Mouse (Mus musculus) kidney, embryonic 14.5 days (tissue): ENCODE results near the gene Fastkd5. TPM values are rescaled to one million over a fixed set of nuclear protein-coding genes. Genes with fewer than 3 reads are reported as not detected.
"Not testable (repeated sequence)": the region's sequence is repeated elsewhere in the genome, so short reads cannot be mapped to it uniquely, and the experiment has no call there.

Source experiments
- ATAC-seq: fragments of 200-750 bp; cut with Nextera tagmentation; 2 replicates; pipeline ENCODE4 v1.8.0; 2017; ENCODE audit warnings: moderate number of reproducible peaks, mild to moderate bottlenecking, moderate TSS enrichment, moderate library complexity; ENCODE audit not compliant: low FRiP score, low TSS enrichment
- H3K27ac ChIP-seq: fragments of 300-500 bp; sonication (generic); 2 replicates; pipeline ENCODE4 v1.5.1; 2014; ENCODE audit warnings: low read depth, mild to moderate bottlenecking, low read length, moderate library complexity, mixed read lengths
- H3K27me3 ChIP-seq: fragments of 300-500 bp; sonication (generic); 2 replicates; pipeline ENCODE4 v1.6.1; 2014; ENCODE audit warnings: mild to moderate bottlenecking, low read length; ENCODE audit not compliant: control insufficient read depth, insufficient read depth
- H3K36me3 ChIP-seq: fragments of 300-500 bp; sonication (generic); 2 replicates; pipeline ENCODE4 v1.6.1; 2014; ENCODE audit warnings: low read length, mixed read lengths; ENCODE audit not compliant: control insufficient read depth, insufficient read depth
- H3K4me1 ChIP-seq: fragments of 300-500 bp; sonication (generic); 2 replicates; pipeline ENCODE4 v1.6.1; 2014; ENCODE audit warnings: low read length, mixed read lengths; ENCODE audit not compliant: control insufficient read depth, insufficient read depth
- H3K4me2 ChIP-seq: fragments of 300-500 bp; sonication (generic); replicated peaks from 2 replicates; pipeline ENCODE4 v1.6.1; 2014; ENCODE audit warnings: low read depth, mild to moderate bottlenecking, low read length
- H3K4me3 ChIP-seq: fragments of 300-500 bp; sonication (generic); 2 replicates; pipeline ENCODE4 v1.5.1; 2014; ENCODE audit warnings: mild to moderate bottlenecking, low read length
- H3K9ac ChIP-seq: fragments of 300-500 bp; sonication (generic); 2 replicates; pipeline ENCODE4 v1.6.1; 2014; ENCODE audit warnings: low read depth, mild to moderate bottlenecking, low read length, moderate library complexity
- H3K9me3 ChIP-seq: fragments of 300-500 bp; sonication (generic); 2 replicates; pipeline ENCODE4 v1.6.1; 2016; ENCODE audit warnings: low read length; ENCODE audit not compliant: control insufficient read depth
- WGBS: fragments of 180-500 bp; shearing (Covaris S2); extraction: QIAGEN DNeasy Blood & Tissue Kit; methylation state at CpG from one replicate; pipeline ENCODE4 v1.1.7; 2014; 5-methylcytosine and 5-hydroxymethylcytosine counted together
- polyA plus RNA-seq: library from polyadenylated mRNA; unstranded; fragments of >200 nt; fragmentation: Nextera tagmentation; extraction: Ambion mirVana; gene quantifications from 2 replicates; pipeline ENCODE4 v1.2.1, GENCODE M21; 2014

Gene Fastkd5
- polyA plus RNA-seq, 1 experiment from 2014 or later: 22.5 TPM

GRCm38 (mm10) chr2:130655660-130656339, 26.0 kb upstream of the Fastkd5 start:
- H3K9ac ChIP-seq: no peak overlapping the region
- no peaks in the 10 kb centered on the region for H3K4me1 ChIP-seq
- H3K4me3 ChIP-seq: no peak overlapping the region
- H3K9me3 ChIP-seq: no peaks in the 10 kb centered on the region
- no peak overlapping the region for H3K4me2 ChIP-seq
- H3K27ac ChIP-seq: no peak overlapping the region
- ATAC-seq: no peak
- no peaks in the 10 kb centered on the region for H3K27me3 ChIP-seq
- WGBS: 90% methylated on average over 6 of the region's 6 CpGs
- peaks cover 71% of the 10 kb centered on the region for H3K36me3 ChIP-seq

GRCm38 (mm10) chr2:130653760-130654159, 23.9 kb upstream of the Fastkd5 start:
- H3K9me3 ChIP-seq: no peaks in the 10 kb centered on the region
- H3K27ac ChIP-seq: no peak overlapping the region
- H3K9ac ChIP-seq: no peak overlapping the region
- H3K4me1 ChIP-seq: no peaks in the 10 kb centered on the region
- WGBS: 86% methylated on average over 1 of the region's 1 CpGs
- H3K27me3 ChIP-seq: no peaks in the 10 kb centered on the region
- H3K4me2 ChIP-seq: no peak overlapping the region
- no peak overlapping the region for H3K4me3 ChIP-seq
- H3K36me3 ChIP-seq: peaks cover 57% of the 10 kb centered on the region
- ATAC-seq: no peak

GRCm38 (mm10) chr2:130653303-130653702, 23.5 kb upstream of the Fastkd5 start:
- H3K9me3 ChIP-seq: no peaks in the 10 kb centered on the region
- no peak overlapping the region for H3K4me3 ChIP-seq
- no peak for ATAC-seq
- no peaks in the 10 kb centered on the region for H3K4me1 ChIP-seq
- peaks cover 54% of the 10 kb centered on the region for H3K36me3 ChIP-seq
- H3K4me2 ChIP-seq: no peak overlapping the region
- 94% methylated on average over 2 of the region's 2 CpGs for WGBS
- no peak overlapping the region for H3K9ac ChIP-seq
- H3K27me3 ChIP-seq: no peaks in the 10 kb centered on the region
- H3K27ac ChIP-seq: no peak overlapping the region

- peaks cover 13% of the 10 kb centered on the region for H3K36me3 ChIP-seq
- not testable (repeated sequence) for H3K27ac ChIP-seq, H3K4me2 ChIP-seq, ATAC-seq, H3K9ac ChIP-seq, H3K4me1 ChIP-seq, H3K4me3 ChIP-seq, H3K9me3 ChIP-seq, H3K27me3 ChIP-seq
- 84% methylated on average over 6 of the region's 6 CpGs for WGBS
Observed at GRCm38 (mm10) chr2:130649028-130649427, 19.2 kb upstream of the Fastkd5 start.

- 84% methylated on average over 4 of the region's 4 CpGs for WGBS
- H3K36me3 ChIP-seq: no peaks in the 10 kb centered on the region
- H3K4me1 ChIP-seq: peaks cover 3% of the 10 kb centered on the region; the same call in 1 of the 2 replicates
- no peaks in the 10 kb centered on the region for H3K27me3 ChIP-seq
- no peak overlapping the region for H3K4me3 ChIP-seq
- H3K9ac ChIP-seq: no peak overlapping the region
- H3K4me2 ChIP-seq: no peak overlapping the region
- ATAC-seq: no peak
- no peaks in the 10 kb centered on the region for H3K9me3 ChIP-seq
- no peak overlapping the region for H3K27ac ChIP-seq
Observed at GRCm38 (mm10) chr2:130645198-130645597, 15.4 kb upstream of the Fastkd5 start.

- Histone ChIP-seq H3K4me2 (peak within 1 kb of the TSS; percentile 78), H3K27ac (no peak within 1 kb of the TSS), H3K27me3 (peaks cover under 1% of the 10 kb centered on the region; the same call in 1 of the 2 replicates), H3K9ac (peak within 1 kb of the TSS; percentile 78), H3K36me3 (no peaks in the 10 kb centered on the region), H3K9me3 (no peaks in the 10 kb centered on the region), H3K4me3 (peak within 1 kb of the TSS; percentile 71), H3K4me1 (peaks cover 3% of the 10 kb centered on the region; the same call in 1 of the 2 replicates)
- WGBS: 3% methylated on average over 35 of the region's 40 CpGs
- peak; percentile 96 for ATAC-seq
Observed at GRCm38 (mm10) chr2:130642684-130643369, 13.0 kb upstream of the Fastkd5 start, which contains the start of gene Lzts3. Gene Lzts3, minus strand, starts transcription at chr2:130642803.

- H3K9ac ChIP-seq: peak overlapping the region; percentile 78
- H3K36me3 ChIP-seq: no peaks in the 10 kb centered on the region
- H3K4me2 ChIP-seq: peak overlapping the region; percentile 78
- ATAC-seq: peak; percentile 55
- H3K27ac ChIP-seq: no peak overlapping the region
- under 1% methylated on average over 17 of the region's 27 CpGs for WGBS
- peak overlapping the region; percentile 71 for H3K4me3 ChIP-seq
- peaks cover 3% of the 10 kb centered on the region; the same call in 1 of the 2 replicates for H3K4me1 ChIP-seq
- peaks cover 7% of the 10 kb centered on the region; the same call in 1 of the 2 replicates for H3K27me3 ChIP-seq
- no peaks in the 10 kb centered on the region for H3K9me3 ChIP-seq
Observed at GRCm38 (mm10) chr2:130642197-130642660, 12.4 kb upstream of the Fastkd5 start.

GRCm38 (mm10) chr2:130641351-130642025, 11.7 kb upstream of the Fastkd5 start:
- WGBS: 53% methylated on average over 6 of the region's 6 CpGs
- Histone ChIP-seq H3K9me3 (no peaks in the 10 kb centered on the region), H3K27me3 (peaks cover 14% of the 10 kb centered on the region; the same call in 1 of the 2 replicates), H3K27ac (no peak overlapping the region), H3K4me1 (peaks cover 3% of the 10 kb centered on the region; the same call in 1 of the 2 replicates), H3K9ac (0 out of 2 replicates have a peak overlapping the region, but pooled peaks have one; percentile 78), H3K4me3 (peak overlapping the region; percentile 71), H3K4me2 (peak overlapping the region; percentile 78), H3K36me3 (no peaks in the 10 kb centered on the region)
- no peak for ATAC-seq
